Mouse (Mus musculus) testis, postnatal 14 days (tissue): ENCODE measurements at regions not wholly inside any gene's neighbourhood (a gene's known extent, or its start where the extent isn't known, plus 50 kb on each side); places are given as distances from the start of the nearest gene placed in this dataset.
"Not testable (repeated sequence)": the region's sequence is repeated elsewhere in the genome, so short reads cannot be mapped to it uniquely, and the experiment has no call there.

Experiments
- DNase-seq: peaks from one replicate; pipeline ENCODE4 v3.0.0; 2021; ENCODE audit warnings: low spot score

DNA sequence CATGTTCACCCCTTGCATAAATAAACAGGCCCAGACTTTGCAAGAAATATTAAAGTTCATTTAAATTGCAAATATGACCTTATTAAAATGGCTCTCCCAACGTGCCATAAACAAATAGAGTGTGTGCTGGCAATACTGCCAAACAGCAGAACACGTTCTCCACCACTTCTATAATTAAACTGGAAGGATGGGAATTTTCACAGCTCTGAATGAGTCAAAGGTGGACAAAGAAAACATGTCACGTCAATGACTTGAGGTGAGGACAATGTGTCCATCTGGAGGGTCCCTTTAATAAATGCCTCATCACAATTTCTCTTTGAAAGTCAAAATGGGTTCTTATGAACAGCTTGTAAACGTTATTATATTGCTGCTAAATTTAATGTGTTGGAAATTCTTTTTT is 114.8 kb downstream of the Galc start:
- DNase-seq, result no peak

GRCm38 (mm10) chr12:98143170-98143569 is 116.1 kb downstream of the Galc start:
- no peak for DNase-seq

- not testable (repeated sequence) for DNase-seq
Observed at GRCm38 (mm10) chr12:98139906-98140305, 119.4 kb downstream of the Galc start.

GRCm38 (mm10) chr12:98131276-98131675 is 128.0 kb downstream of the Galc start:
- DNase-seq, result no peak

- no peak for DNase-seq
Observed at GRCm38 (mm10) chr12:98123541-98123940, 135.7 kb downstream of the Galc start.

DNA sequence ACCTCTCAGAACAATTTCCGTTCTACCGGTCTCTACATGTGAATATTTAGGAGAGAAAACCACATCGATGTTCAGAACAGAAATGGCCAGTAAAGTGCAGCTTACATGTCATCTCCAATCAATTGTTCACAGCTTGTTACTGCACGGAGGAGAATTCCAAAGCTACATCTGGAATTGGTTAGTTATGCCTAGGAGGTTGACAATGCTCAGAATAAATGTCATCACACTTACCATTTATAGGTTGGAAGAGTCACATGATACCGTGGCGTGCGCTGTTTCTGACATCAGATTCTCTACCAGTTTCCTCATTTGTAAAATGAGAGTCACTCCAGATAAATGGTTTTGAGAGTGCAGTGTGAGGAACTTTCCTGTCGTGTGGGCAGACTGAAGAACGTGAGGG is 151.2 kb downstream of the Galc start:
- no peak for DNase-seq

- no peak for DNase-seq
Observed at GRCm38 (mm10) chr12:98106789-98107684, 152.2 kb downstream of the Galc start.

DNA sequence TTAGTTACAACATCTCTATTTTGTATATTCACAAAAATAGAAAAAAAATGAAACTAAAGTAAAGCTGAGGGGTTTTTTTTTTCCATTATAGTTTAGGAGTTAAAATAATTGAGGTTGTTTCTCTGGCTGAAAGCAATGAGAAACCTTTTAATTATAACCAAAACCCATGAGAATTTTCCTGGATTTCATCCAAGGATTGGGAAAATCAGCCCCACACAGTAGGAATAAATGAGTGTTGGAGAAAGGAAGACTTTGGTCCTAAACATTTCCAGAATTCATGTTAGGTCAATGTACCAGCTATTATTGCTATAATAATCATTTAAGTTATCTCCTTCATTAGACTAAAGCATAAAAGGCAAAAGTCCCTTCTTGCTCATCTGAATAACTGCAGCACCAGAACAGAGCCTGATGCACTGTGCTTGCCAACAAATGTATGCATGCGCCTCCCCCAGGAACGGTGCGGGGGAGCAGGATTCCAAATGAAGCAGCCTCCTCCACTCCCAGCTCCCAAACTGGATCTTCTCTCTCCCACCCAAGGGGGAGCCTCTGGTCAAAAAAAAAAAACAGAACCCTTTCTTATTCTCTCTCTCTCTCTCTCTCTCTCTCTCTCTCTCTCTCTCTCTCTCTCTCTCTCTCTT is 153.0 kb downstream of the Galc start:
- DNase-seq, result peak; percentile 6

- DNase-seq, result no peak
Observed at GRCm38 (mm10) chr12:98105749-98106148, 153.5 kb downstream of the Galc start.

DNA sequence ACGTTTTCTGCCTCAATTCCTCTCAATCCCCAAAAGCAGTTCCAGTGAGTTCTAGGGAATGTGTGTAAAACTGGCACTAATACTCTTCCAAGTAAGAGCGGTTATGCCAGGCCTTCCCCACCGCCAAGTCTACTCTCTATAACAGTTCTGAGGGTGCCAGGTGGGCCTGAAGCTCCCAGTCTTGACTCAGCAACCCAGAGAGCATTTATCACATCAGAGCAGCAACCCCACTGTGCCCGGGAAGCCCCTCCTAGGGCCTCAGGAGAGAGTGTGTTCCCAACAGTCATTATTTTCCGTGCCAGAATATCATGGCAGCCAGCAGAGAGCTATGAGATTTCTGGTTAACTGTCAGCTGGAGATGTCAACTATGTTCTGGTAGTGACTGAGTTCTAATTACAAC is 169.1 kb downstream of the Galc start:
- DNase-seq, result no peak

GRCm38 (mm10) chr12:98078351-98078750 is 180.9 kb downstream of the Galc start:
- no peak for DNase-seq

- no peak for DNase-seq
Observed at GRCm38 (mm10) chr12:98075580-98075979, 183.7 kb downstream of the Galc start.

DNA sequence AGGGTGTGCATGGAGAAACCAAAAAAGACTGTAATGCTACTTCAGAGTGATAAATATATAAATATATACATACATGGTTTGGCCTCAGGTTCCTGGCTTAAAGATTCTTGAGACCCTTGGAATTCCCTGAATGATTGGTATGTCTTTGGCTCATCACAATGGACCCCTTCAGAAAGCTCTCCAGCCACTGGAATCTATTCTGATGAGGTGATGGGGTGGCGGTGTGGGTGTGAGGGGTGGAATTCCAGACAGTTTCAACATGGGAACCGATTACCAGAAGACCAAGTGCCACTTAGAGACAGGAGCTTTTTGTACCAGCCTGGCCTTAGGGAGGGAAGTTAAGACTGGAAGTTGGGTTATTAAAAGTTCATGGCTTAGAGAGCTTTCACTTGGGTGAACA is 190.1 kb downstream of the Galc start:
- no peak for DNase-seq

DNA sequence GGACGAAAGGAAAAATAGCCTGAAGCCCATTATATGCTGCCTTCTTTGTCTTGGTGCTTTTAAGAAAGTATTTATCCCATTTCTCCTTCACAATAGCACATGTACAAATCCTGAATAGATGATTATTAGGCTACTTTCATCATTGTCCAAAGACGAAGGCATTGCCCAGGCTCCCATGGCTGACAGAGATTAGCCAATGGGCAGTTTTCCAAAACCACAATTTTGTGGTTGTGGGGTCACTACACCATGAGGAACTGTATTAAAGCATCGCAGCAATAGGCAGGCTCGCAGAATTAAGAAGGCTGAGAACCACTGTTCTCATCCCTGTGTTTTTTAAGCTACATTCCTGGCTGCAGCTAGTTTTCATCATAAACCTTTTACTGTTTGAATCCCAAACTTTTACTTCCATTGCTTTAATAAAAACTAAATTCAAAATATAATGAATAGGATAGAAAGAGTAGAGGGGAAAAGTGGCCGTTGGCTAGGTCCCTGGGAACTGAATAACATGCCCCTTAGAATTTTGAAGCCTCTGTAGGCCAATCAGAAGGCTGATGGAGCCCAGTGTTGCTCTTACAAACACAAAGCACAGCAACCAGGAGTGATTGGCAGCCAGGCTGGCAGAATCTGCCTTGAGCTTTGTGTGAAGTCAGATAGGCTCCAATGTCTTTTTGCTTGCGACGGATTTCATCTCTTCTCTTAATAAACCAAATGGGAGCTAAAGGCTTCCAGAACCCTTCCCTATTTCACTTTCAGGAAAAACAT is 199.7 kb downstream of the Galc start:
- no peak for DNase-seq

GRCm38 (mm10) chr12:98058977-98059376 is 200.3 kb downstream of the Galc start:
- DNase-seq, result no peak

GRCm38 (mm10) chr12:98050934-98051333 is 208.3 kb downstream of the Galc start:
- no peak for DNase-seq

- DNase-seq, result no peak
Observed at GRCm38 (mm10) chr12:98050500-98050899, 208.8 kb downstream of the Galc start.

- DNase-seq, result no peak
Observed at GRCm38 (mm10) chr12:98050057-98050456, 209.2 kb downstream of the Galc start.

- no peak for DNase-seq
Observed at GRCm38 (mm10) chr12:98047765-98048164, 211.5 kb downstream of the Galc start.

DNA sequence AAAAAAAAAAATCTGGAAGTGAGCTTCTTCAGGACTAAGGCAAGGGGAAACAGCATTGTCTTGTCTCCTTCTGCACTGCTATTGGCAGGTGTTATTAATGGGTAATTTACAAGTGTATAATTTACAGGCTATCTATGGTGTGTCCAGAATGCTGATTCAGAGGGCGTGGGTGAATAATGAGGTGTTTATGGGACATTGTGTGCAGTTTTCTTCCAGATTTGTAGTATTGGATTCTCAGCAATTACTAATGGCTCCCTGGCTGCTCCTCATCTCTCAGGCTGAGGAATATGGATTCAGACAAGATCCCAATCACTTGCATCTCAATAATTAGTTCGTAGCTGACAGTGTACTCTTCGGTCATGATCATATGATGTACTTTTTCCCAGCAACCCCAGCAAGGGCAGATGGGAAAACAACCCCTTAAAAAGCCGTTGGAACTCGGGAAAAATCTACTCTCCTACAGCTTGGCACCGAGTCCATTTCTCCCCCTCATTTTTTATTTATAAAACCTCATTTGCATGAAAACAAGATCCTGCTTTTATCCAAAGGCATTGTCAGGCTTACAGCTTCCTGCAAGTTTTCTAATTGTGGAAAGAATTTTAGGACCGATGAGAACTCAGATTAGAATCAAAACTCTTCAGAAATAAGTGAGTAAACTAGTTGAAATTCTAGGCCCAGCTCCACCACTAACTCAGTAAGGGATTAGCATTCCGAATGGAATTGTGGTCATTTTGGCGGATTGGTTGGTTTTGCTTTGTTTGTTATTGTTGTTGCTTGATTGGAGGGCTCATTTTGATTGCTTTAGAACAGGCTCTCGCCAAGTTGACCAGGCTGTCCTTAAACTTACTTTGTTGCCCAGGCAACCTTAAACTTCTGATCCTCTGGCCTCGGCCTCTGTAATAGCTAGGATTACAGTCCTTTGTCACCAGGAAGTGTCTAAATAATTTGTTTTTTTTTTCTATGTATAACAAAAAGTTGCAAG is 212.5 kb downstream of the Galc start:
- no peak for DNase-seq

DNA sequence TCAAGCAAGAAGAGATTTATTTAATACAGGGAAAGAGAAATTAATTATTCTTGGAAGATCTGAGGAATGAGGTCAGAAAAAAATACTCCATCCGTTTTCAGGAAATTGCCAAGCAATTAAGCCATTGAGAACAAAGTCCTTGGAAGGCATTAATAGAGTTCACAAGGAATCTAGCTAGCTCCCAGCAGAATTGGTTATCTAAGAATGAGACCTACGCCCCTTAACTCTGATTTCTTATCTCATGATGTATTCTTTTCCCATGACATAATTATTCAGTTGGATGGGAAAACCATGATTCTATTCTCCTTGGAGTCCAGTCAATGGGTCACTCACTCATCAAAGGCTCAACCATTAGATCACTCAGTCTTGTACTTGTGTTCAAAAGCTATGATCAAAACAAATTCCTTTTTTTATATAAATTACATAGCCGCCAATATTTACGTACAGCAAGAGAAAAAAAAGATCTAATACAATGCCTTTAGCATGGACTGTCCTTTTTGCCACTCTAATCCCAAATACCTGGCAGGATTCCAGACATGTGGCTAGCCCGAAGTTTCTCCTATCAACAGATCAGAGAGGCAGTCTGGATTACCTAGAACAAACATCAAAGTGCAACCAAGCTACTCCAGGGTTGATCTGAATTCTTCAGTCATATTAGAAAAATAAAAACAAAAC is 213.3 kb downstream of the Galc start:
- DNase-seq, result no peak
